Mouse (Mus musculus) liver, embryonic 14.5 days (tissue): ENCODE data around the gene Lbp.

ENCODE experiments used
- CTCF ChIP-seq: IDR thresholded peaks from 2 replicates; pipeline ENCODE4 v1.5.1; 2016; ENCODE audit warnings: antibody characterized with exemption, low read depth, control low read depth
- EP300 ChIP-seq: IDR thresholded peaks from 2 replicates; pipeline ENCODE4 v1.6.1; 2016; ENCODE audit warnings: antibody characterized with exemption, low read depth

DNA sequence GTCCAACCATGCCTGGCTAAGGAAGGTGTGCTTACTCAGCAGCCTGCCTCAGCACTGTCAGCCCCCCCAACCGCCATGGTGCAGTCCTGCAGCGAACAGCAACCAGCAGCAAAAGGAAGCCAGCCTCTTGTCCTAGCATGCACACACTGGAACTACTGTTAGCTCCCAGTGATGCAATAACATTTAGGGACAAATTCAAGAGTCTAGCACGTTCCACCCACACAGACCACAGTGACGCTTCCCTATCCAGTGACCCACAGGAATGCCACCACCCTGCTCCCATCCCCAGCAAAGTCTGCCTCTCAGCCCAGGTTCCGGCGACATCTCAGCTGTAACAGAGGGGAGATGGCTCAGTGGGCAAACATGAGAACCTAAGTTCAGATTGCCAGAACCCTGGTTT, 40.2 kb downstream of the Lbp start:
- no peak for TF ChIP-seq CTCF
- TF ChIP-seq EP300: no peak
